Mouse (Mus musculus) liver, adult 2 months (tissue): ENCODE measurements at regions not wholly inside any gene's neighbourhood (a gene's known extent, or its start where the extent isn't known, plus 50 kb on each side); places are given as distances from the start of the nearest gene placed in this dataset.

Source experiments
- CTCF ChIP-seq: fragments of 200-500 bp; IDR thresholded peaks from 2 replicates; pipeline ENCODE4 v1.5.1; 2011; ENCODE audit warnings: low read depth, low read length, control low read depth
- POLR2A ChIP-seq: fragments of 200-500 bp; IDR thresholded peaks from 2 replicates; pipeline ENCODE4 v1.6.1; 2011; ENCODE audit warnings: low read length, control low read depth; ENCODE audit not compliant: insufficient read depth; ENCODE audit errors: extremely low read depth

DNA sequence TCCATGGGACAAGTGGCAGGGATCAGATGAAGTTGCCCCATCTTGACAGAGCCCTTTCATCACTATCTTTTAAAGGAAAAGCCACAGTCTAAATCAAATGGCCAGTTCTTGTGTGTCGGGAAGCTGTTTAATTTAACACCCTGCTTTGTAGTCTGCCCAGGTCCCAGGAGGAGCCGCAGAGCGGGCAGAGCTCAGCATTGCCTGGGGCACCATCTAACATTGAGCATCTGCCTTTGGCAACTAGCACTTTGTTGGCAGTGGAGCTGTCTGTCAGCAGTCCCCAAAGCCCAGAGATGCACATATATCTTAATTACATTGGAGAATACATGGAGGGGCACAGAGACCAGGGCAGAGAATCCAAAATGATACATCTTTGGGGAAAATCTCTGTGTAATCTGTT is 208.4 kb downstream of the Stk31 start:
- TF ChIP-seq CTCF (no peak), POLR2A (no peak)
